Mouse (Mus musculus): ENCODE data around the gene Pof1b. TPM values are rescaled to one million over a fixed set of nuclear protein-coding genes. Genes with fewer than 3 reads are reported as not detected.

The Pof1b gene
- total and polyA plus RNA-seq, 3 experiments: not detected

- TF ChIP-seq TBP (IDR thresholded peaks at IDR 0.05; ENCODE audit: low read depth, low read length): 0 out of 2 replicates have a peak, but pooled peaks have one; percentile 32
- peak; percentile 59 for TF ChIP-seq MYB (IDR thresholded peaks at IDR 0.05; ENCODE audit: low read depth, low read length)
- TF ChIP-seq ETS1 (IDR thresholded peaks at IDR 0.05; ENCODE audit: low read depth, low read length): peak; percentile 95
- TF ChIP-seq POLR2A (IDR thresholded peaks at IDR 0.05; ENCODE audit: control insufficient read depth in 1 of 2, insufficient read depth in 1 of 2, low read depth in 1 of 2, low read length in 2 of 2, poor library complexity in 1 of 2): no peak
- TF ChIP-seq HCFC1 (IDR thresholded peaks at IDR 0.05; ENCODE audit: low read depth, low read length): 0 out of 2 replicates have a peak, but pooled peaks have one; percentile 41
- TF ChIP-seq NELFE (IDR thresholded peaks at IDR 0.05; ENCODE audit: low read depth, low read length): no peak
- TF ChIP-seq RAD21 (IDR thresholded peaks at IDR 0.05; ENCODE audit: low read depth, low read length): no peak
- 0 out of 2 replicates have a peak, but pooled peaks have one; percentile 27 for TF ChIP-seq POLR2AphosphoS2 (IDR thresholded peaks at IDR 0.05; ENCODE audit: low read length)
- TF ChIP-seq USF2 (IDR thresholded peaks at IDR 0.05; ENCODE audit: borderline replicate concordance in 1 of 2, insufficient read depth in 1 of 2, low read depth in 1 of 2, low read length in 2 of 2): no peak
- peak; percentile 99 for TF ChIP-seq TCF12 (IDR thresholded peaks at IDR 0.05; ENCODE audit: low read depth, low read length)
- peak; percentile 70; the same call in 1 of the 2 replicates for TF ChIP-seq MEF2A (IDR thresholded peaks at IDR 0.05; ENCODE audit: extremely low read depth, insufficient replicate concordance, low read depth, low read length, poor library complexity, severe bottlenecking)
- peak; percentile 95 for TF ChIP-seq GATA1 (IDR thresholded peaks at IDR 0.05; ENCODE audit: low read depth, low read length)
Observed at GRCm38 (mm10) chrX:112680605-112681004, 17.8 kb downstream of the Pof1b start (continued).

GRCm38 (mm10) chrX:112675525-112675924 lies 22.9 kb downstream of the Pof1b start:
- H3K9me3 ChIP-seq (replicated peaks; ENCODE audit: insufficient read depth, low read length): no peaks in the 10 kb centered on the region
- H3K4me3 ChIP-seq (ENCODE audit: control insufficient read depth in 1 of 2, insufficient read depth in 1 of 2, low read depth in 2 of 2, low read length in 2 of 2): no peak overlapping the region
- no peak overlapping the region for H3K27ac ChIP-seq (ENCODE audit: control insufficient read depth, low read depth, low read length)
- TF ChIP-seq MXI1 (IDR thresholded peaks at IDR 0.05; ENCODE audit: low read depth, low read length): no peak
- no peak for TF ChIP-seq POLR2AphosphoS5 (IDR thresholded peaks at IDR 0.05; ENCODE audit: borderline replicate concordance, low read depth, low read length)
- TF ChIP-seq KAT2A (conservative IDR thresholded peaks at IDR 0.05; ENCODE audit: low read depth, low read length): no peak
- TF ChIP-seq RCOR1 (IDR thresholded peaks at IDR 0.05; ENCODE audit: low read depth, low read length): no peak
- TF ChIP-seq EP300 (IDR thresholded peaks at IDR 0.05; ENCODE audit: low read depth in 1 of 2, low read length in 2 of 2): no peak
- no peak for TF ChIP-seq BHLHE40 (IDR thresholded peaks at IDR 0.05; ENCODE audit: borderline replicate concordance, low read depth, low read length)
- TF ChIP-seq SIN3A (IDR thresholded peaks at IDR 0.05; ENCODE audit: low read length): no peak
- TF ChIP-seq NELFE (IDR thresholded peaks at IDR 0.05; ENCODE audit: low read depth, low read length): no peak
- TF ChIP-seq ZKSCAN1 (IDR thresholded peaks at IDR 0.05; ENCODE audit: low read depth, low read length): no peak
- TF ChIP-seq CHD2 (IDR thresholded peaks at IDR 0.05; ENCODE audit: low read length): no peak
- TF ChIP-seq MAFK (IDR thresholded peaks at IDR 0.05; ENCODE audit: borderline replicate concordance, low read depth, low read length): no peak
- TF ChIP-seq ETS1 (IDR thresholded peaks at IDR 0.05; ENCODE audit: low read depth, low read length): no peak
- DNase-seq (ENCODE audit: low read depth, low spot score): no peak
- H3K9ac ChIP-seq (ENCODE audit: control insufficient read depth, low read depth, low read length, poor library complexity, severe bottlenecking): no peak overlapping the region
- H3K27me3 ChIP-seq (ENCODE audit: control insufficient read depth in 1 of 2, insufficient read depth in 2 of 2, low read length in 2 of 2): no peaks in the 10 kb centered on the region
- no peaks in the 10 kb centered on the region for H3K79me2 ChIP-seq (ENCODE audit: control insufficient read depth, insufficient read depth, low read length, poor library complexity)
- H3K36me3 ChIP-seq (ENCODE audit: control insufficient read depth in 1 of 2, insufficient read depth in 2 of 2, low read length in 2 of 2): peaks cover 0 to 8% of the 10 kb centered on the region in 2 experiments; a peak in 2 of 4 replicates
- peaks cover 6 to 8% of the 10 kb centered on the region in 2 experiments for H3K4me1 ChIP-seq (ENCODE audit: control insufficient read depth in 1 of 2, insufficient read depth in 2 of 2, low read length in 2 of 2)

Data from MEL (cell line).